Mouse (Mus musculus) heart, postnatal 14 days (tissue): ENCODE measurements around the gene Gng13. TPM values are rescaled to one million over a fixed set of nuclear protein-coding genes. Genes with fewer than 3 reads are reported as not detected.
"Not testable (repeated sequence)": the region's sequence is repeated elsewhere in the genome, so short reads cannot be mapped to it uniquely, and the experiment has no call there.

Experiments used
- DNase-seq, 2 experiments: peaks; one replicate each; pipeline ENCODE4 v3.0.0; 2021 to 2022
- intact Hi-C: fragments of 180-260 bp; cut with DNase I; formaldehyde crosslinking; loops from one replicate; pipeline ENCODE4 v1.15.1; 2025
- total RNA-seq, 2 experiments: library from RNA; stranded (reverse); gene quantifications; 2 replicates each; pipeline ENCODE4 v1.2.3; 2021

Gng13 gene
- total RNA-seq, 2 experiments from 2014 or later = 1.7 to 2.1 TPM

- intact Hi-C loops = no loop called here
These were observed 10.5 kb downstream of the Gng13 start, which contains the start of the genes Chtf18 and Rpusd1 for GRCm38 (mm10) chr17:25727265-25728008. Gene Chtf18, minus strand, starts transcription at chr17:25727419. Gene Rpusd1, plus strand, starts transcription at chr17:25727670.

GRCm38 (mm10) chr17:25728009-25728270 lies 11.0 kb downstream of the Gng13 start:
- intact Hi-C loops = no loop called here
- no peak for DNase-seq

More at GRCm38 (mm10) chr17:25727265-25728008, 10.5 kb downstream of the Gng13 start, which contains the start of the genes Chtf18 and Rpusd1:
- peak; percentile 98 to 99 for DNase-seq

- intact Hi-C loops = loop anchor here (1.0 kb wide), 1 partner anchor 69 kb away; no protein-coding TSS in a partner anchor
- peak; percentile 79 to 87 for DNase-seq
These were observed 15.1 kb downstream of the Gng13 start for GRCm38 (mm10) chr17:25732082-25732481.

- DNase-seq = no peak
These were observed 18.3 kb downstream of the Gng13 start for GRCm38 (mm10) chr17:25735246-25735645.

GRCm38 (mm10) chr17:25735745-25736144 lies 18.8 kb downstream of the Gng13 start, which contains the start of gene Mslnl:
Gene Mslnl, plus strand, starts transcription at chr17:25736042.
- intact Hi-C loops = no loop called here
- DNase-seq = no peak

More at GRCm38 (mm10) chr17:25735246-25735645, 18.3 kb downstream of the Gng13 start:
- intact Hi-C loops = no loop called here

GRCm38 (mm10) chr17:25738861-25739260 lies 21.9 kb downstream of the Gng13 start:
- DNase-seq = no peak

GRCm38 (mm10) chr17:25741471-25741870 lies 24.5 kb downstream of the Gng13 start:
- DNase-seq, intact Hi-C loops: not testable (repeated sequence)

More at GRCm38 (mm10) chr17:25738861-25739260, 21.9 kb downstream of the Gng13 start:
- intact Hi-C loops = no loop called here

GRCm38 (mm10) chr17:25743831-25744230 lies 26.9 kb downstream of the Gng13 start:
- intact Hi-C loops = no loop called here
- DNase-seq = no peak

- intact Hi-C loops = no loop called here
- no peak for DNase-seq
These were observed 27.3 kb downstream of the Gng13 start for GRCm38 (mm10) chr17:25744311-25744710.

GRCm38 (mm10) chr17:25748238-25748637 lies 31.3 kb downstream of the Gng13 start:
- intact Hi-C loops = no loop called here
- DNase-seq = no peak

- DNase-seq = no peak
- intact Hi-C loops = no loop called here
These were observed 32.3 kb downstream of the Gng13 start for GRCm38 (mm10) chr17:25749314-25749713.

GRCm38 (mm10) chr17:25751446-25751845 lies 34.5 kb downstream of the Gng13 start:
- intact Hi-C loops = no loop called here
- DNase-seq = peak; percentile 51 to 75

GRCm38 (mm10) chr17:25754241-25754640 lies 37.3 kb downstream of the Gng13 start, which contains the start of gene Msln:
Gene Msln, minus strand, starts transcription at chr17:25754378.
- no peak for DNase-seq
- intact Hi-C loops = no loop called here

GRCm38 (mm10) chr17:25755086-25755485 lies 38.1 kb downstream of the Gng13 start:
- intact Hi-C loops = no loop called here
- DNase-seq = no peak

GRCm38 (mm10) chr17:25755627-25756377 lies 38.8 kb downstream of the Gng13 start:
- intact Hi-C loops = no loop called here

GRCm38 (mm10) chr17:25756378-25757242 lies 39.6 kb downstream of the Gng13 start:
- DNase-seq = no peak
- intact Hi-C loops = no loop called here

More at GRCm38 (mm10) chr17:25755627-25756377, 38.8 kb downstream of the Gng13 start:
- DNase-seq = no peak

- intact Hi-C loops = no loop called here
These were observed 40.7 kb downstream of the Gng13 start for GRCm38 (mm10) chr17:25757691-25758090.

GRCm38 (mm10) chr17:25760148-25760547 lies 43.2 kb downstream of the Gng13 start:
- DNase-seq = no peak
- intact Hi-C loops = no loop called here

More at GRCm38 (mm10) chr17:25757691-25758090, 40.7 kb downstream of the Gng13 start:
- no peak for DNase-seq

GRCm38 (mm10) chr17:25761561-25761970 lies 44.6 kb downstream of the Gng13 start:
- intact Hi-C loops = no loop called here
- no peak for DNase-seq

- intact Hi-C loops = no loop called here
- no peak for DNase-seq
These were observed 45.6 kb downstream of the Gng13 start for GRCm38 (mm10) chr17:25762591-25762990.
